Mouse (Mus musculus) C2C12 (cell line): ENCODE measurements around the gene Vps11. TPM values are rescaled to one million over a fixed set of nuclear protein-coding genes. Genes with fewer than 3 reads are reported as not detected.
"Not testable (repeated sequence)": the region's sequence is repeated elsewhere in the genome, so short reads cannot be mapped to it uniquely, and the experiment has no call there.

Experiments
- H3K27me3 ChIP-seq: one replicate; pipeline ENCODE4 v1.6.1; 2011; ENCODE audit not compliant: control insufficient read depth, insufficient read depth, insufficient read length
- H3K36me3 ChIP-seq: one replicate; pipeline ENCODE4 v1.6.1; 2011; ENCODE audit not compliant: control insufficient read depth, insufficient read depth
- H3K4me3 ChIP-seq: one replicate; pipeline ENCODE4 v1.5.1; 2011; ENCODE audit warnings: mild to moderate bottlenecking, control low read depth; ENCODE audit not compliant: poor library complexity, insufficient read depth, severe bottlenecking
- H3K79me2 ChIP-seq: one replicate; pipeline ENCODE4 v1.6.1; 2011; ENCODE audit not compliant: control insufficient read depth, insufficient read depth
- H3K79me3 ChIP-seq: one replicate; pipeline ENCODE4 v1.6.1; 2011; ENCODE audit warnings: low read depth, control low read depth
- H3ac ChIP-seq: one replicate; pipeline ENCODE3; 2011; ENCODE audit warnings: low read depth; ENCODE audit not compliant: control insufficient read depth, insufficient read length
- CEBPB ChIP-seq: IDR thresholded peaks from one replicate; pipeline ENCODE4 v1.6.1; 2011; ENCODE audit warnings: low read depth, mild to moderate bottlenecking, control low read depth, moderate library complexity
- CTCF ChIP-seq: IDR thresholded peaks from one replicate; pipeline ENCODE4 v1.5.1; 2011; ENCODE audit not compliant: control insufficient read depth, insufficient read depth, insufficient read length
- FOSL1 ChIP-seq: IDR thresholded peaks from one replicate; pipeline ENCODE4 v1.8.0; 2011; ENCODE audit warnings: mild to moderate bottlenecking, low read length; ENCODE audit not compliant: poor library complexity, insufficient read depth, severe bottlenecking
- MAX ChIP-seq: IDR thresholded peaks from one replicate; pipeline ENCODE4 v1.6.1; 2011; ENCODE audit warnings: mild to moderate bottlenecking, control low read depth
- MYOD1 ChIP-seq: IDR thresholded peaks from one replicate; pipeline ENCODE4 v1.6.1; 2011; ENCODE audit warnings: low read depth; ENCODE audit not compliant: control insufficient read depth, insufficient read length
- MYOG ChIP-seq: IDR thresholded peaks from one replicate; pipeline ENCODE4 v1.6.1; 2011; ENCODE audit not compliant: control insufficient read depth, insufficient read length; ENCODE audit errors: extremely low read depth
- USF1 ChIP-seq: IDR thresholded peaks from one replicate; pipeline ENCODE4 v1.6.1; 2011; ENCODE audit warnings: low read depth, mild to moderate bottlenecking, control low read depth, moderate library complexity
- long read RNA-seq, 2 experiments: library from polyadenylated mRNA; unstranded; transcript quantifications; one replicate each; pipeline ENCODE4 v2.0.0; 2019 to 2020
- polyA plus RNA-seq: library from polyadenylated mRNA; unstranded; fragments of >200 nt; fragmentation: generic; extraction: Trizol; gene quantifications from one replicate; pipeline ENCODE4 v1.2.1, GENCODE M21; 2012; ENCODE audit warnings: missing spikeins

The Vps11 gene
- polyA plus RNA-seq, result 26.1 TPM
- long read RNA-seq, experiment 1, transcript Vps11-201 (16 exons, 3,536 nt), result major isoform, 26 of 40 reads
- long read RNA-seq, experiment 1, partial matches to known transcripts, result 11 of 40 reads
- long read RNA-seq, experiment 1, other reads (novel, unspliced or antisense), result 2 of 40 reads
- long read RNA-seq, experiment 2, transcript Vps11-201 (16 exons, 3,536 nt), result major isoform, 442 of 476 reads
- long read RNA-seq, experiment 2, partial matches to known transcripts, result 9 of 476 reads
- long read RNA-seq, experiment 2, other reads (novel, unspliced or antisense), result 25 of 476 reads

GRCm38 (mm10) chr9:44361190-44361917, at the start of gene Vps11:
Gene Vps11, minus strand, starts transcription at chr9:44361670.
- Histone ChIP-seq H3K79me2 (peaks cover 13% of the 10 kb centered on the region), H3K79me3 (no peaks in the 10 kb centered on the region), H3K4me3 (peak within 1 kb of the TSS; percentile 75), H3K27me3 (no peaks in the 10 kb centered on the region), H3ac (peak within 1 kb of the TSS; percentile 90), H3K36me3 (peaks cover 12% of the 10 kb centered on the region)
- peak; percentile 99 for TF ChIP-seq USF1
- peak; percentile 65 for TF ChIP-seq MAX
- TF ChIP-seq MYOD1, result no peak

DNA sequence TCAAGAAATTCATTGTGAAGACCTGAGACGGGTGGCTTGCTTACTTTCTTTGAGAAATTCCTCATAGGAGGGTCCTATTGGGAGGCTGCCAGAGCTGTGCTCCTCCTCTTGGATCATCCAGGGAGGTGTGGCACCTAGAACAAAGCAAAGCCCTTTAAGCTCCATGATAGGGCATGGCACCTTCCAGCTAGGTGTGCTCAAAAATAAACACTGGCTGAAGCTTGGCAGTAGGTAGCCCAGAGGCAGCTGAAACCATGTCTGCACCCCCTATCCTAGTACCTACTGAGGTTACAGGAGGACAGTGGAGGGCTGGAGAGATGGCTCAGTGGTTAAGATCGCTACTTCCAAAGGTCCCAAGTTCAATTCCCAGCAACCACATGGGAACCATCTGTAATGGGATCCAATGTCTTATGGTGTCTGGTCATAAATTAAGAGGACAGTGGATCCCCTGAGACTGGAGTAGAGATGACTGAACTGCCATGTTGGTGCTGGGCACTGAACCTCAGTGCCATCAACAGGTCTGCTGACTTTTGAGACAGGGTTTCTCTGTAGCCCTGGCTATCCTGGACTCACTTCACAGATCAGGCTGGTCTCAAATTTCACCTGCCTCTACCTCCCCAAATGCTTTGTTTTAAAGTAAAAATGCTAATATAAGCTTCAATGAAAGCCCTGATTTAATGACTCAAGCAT, 49.3 kb upstream of the Vps11 start:
- Histone ChIP-seq H3K27me3 (no peaks in the 10 kb centered on the region), H3K79me3 (peaks cover 31% of the 10 kb centered on the region), H3ac (no peak overlapping the region), H3K79me2 (peaks cover 49% of the 10 kb centered on the region), H3K36me3 (peaks cover 65% of the 10 kb centered on the region), H3K4me3 (no peak overlapping the region)
- TF ChIP-seq MYOD1 (no peak), FOSL1 (no peak), MYOG (no peak), MAX (no peak)

DNA sequence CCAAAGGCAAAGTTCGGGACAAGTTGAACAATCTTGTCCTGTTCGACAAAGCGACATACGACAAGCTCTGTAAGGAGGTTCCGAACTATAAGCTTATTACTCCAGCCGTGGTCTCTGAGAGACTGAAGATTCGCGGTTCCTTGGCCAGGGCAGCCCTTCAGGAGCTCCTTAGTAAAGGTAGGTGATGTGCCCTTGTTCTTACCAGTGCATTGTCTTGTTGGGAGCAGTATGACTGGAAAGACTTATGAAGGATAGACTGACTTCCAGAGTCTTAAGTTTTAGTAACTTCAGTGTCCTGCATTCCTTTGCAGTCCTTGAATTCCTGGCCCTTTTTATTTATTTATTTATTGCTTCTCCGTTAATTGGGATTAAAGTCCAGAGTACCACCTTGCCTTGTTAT, 47.2 kb upstream of the Vps11 start:
- Histone ChIP-seq H3K79me2 (peaks cover 63% of the 10 kb centered on the region), H3K36me3 (peaks cover 73% of the 10 kb centered on the region), H3K4me3 (peak overlapping the region; percentile 85), H3ac (peak overlapping the region; percentile 31), H3K79me3 (peaks cover 38% of the 10 kb centered on the region)
- not testable (repeated sequence) for H3K27me3 ChIP-seq

DNA sequence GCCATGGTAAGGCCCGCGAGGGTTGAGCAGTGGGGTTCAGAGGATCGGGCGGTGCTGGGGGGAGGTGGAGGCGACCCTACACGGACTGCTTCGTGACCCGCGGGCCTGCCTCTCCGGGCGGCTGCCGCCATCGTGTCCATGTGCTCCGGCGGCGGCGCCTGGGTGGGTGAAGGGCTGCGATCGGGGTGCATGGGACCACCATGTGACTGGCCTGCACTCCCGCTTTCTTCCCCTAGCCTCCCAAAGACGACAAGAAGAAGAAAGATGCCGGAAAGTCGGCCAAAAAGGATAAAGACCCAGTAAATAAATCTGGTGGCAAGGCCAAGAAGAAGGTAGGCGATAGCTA, 46.3 kb upstream of the Vps11 start:
- Histone ChIP-seq H3K4me3 (peak overlapping the region; percentile 85), H3ac (peak overlapping the region; percentile 88), H3K79me3 (peaks cover 38% of the 10 kb centered on the region), H3K27me3 (no peaks in the 10 kb centered on the region), H3K79me2 (peaks cover 63% of the 10 kb centered on the region), H3K36me3 (peaks cover 76% of the 10 kb centered on the region)
- no peak for TF ChIP-seq MAX
- no peak for TF ChIP-seq MYOG
- no peak for TF ChIP-seq MYOD1
- no peak for TF ChIP-seq CEBPB
- no peak for TF ChIP-seq FOSL1
- TF ChIP-seq CTCF, result no peak
- TF ChIP-seq USF1, result no peak

GRCm38 (mm10) chr9:44406906-44407751, 45.7 kb upstream of the Vps11 start, which contains the start of the genes Rps25 and Trappc4:
Gene Rps25, plus strand, starts transcription at chr9:44407139.
Gene Trappc4, minus strand, starts transcription at chr9:44407600.
- peaks cover 38% of the 10 kb centered on the region for H3K79me3 ChIP-seq
- TF ChIP-seq MAX (no peak), USF1 (no peak), CTCF (no peak)
- peak within 1 kb of the TSS; percentile 85 for H3K4me3 ChIP-seq
- peak within 1 kb of the TSS; percentile 88 for H3ac ChIP-seq
- no peaks in the 10 kb centered on the region for H3K27me3 ChIP-seq
- H3K79me2 ChIP-seq, result peaks cover 63% of the 10 kb centered on the region
- H3K36me3 ChIP-seq, result peaks cover 76% of the 10 kb centered on the region

- TF ChIP-seq MYOG, result no peak
- TF ChIP-seq USF1, result no peak
- TF ChIP-seq FOSL1, result no peak
- no peak overlapping the region for H3K4me3 ChIP-seq
- peaks cover 63% of the 10 kb centered on the region for H3K36me3 ChIP-seq
- H3ac ChIP-seq, result no peak overlapping the region
- peaks cover 36% of the 10 kb centered on the region for H3K79me3 ChIP-seq
- H3K79me2 ChIP-seq, result peaks cover 51% of the 10 kb centered on the region
- no peaks in the 10 kb centered on the region for H3K27me3 ChIP-seq
Observed at GRCm38 (mm10) chr9:44405011-44405410, 43.5 kb upstream of the Vps11 start.
